Mouse (Mus musculus): ENCODE results near the gene Pidd1. TPM values are rescaled to one million over a fixed set of nuclear protein-coding genes. Genes with fewer than 3 reads are reported as not detected.

Pidd1 gene
- polyA plus RNA-seq (2012; rRNA removed; ENCODE audit: low replicate concordance): 9.0 and 12.6 TPM in 2 replicates

DNA sequence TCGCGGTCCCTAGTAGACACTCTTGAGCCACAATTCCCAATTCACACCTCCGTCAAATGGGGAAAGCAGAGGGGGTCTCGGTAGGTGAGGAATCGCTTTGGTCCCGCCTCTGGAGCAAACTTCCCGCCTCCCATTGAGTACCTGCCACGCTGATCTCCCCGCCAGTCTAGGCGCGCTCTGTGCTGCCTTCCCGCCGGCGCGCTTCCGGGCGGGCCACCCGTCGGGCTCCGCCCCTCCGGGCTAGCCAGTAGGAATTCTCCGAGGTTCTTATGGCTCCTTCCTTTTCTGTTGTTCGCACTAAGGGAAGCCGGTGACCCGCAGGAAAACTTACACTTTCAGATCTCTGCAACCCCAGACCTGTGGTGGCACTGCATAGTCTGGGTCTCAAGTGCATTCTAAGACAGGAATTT is at the start of gene Pidd1:
TSS of gene Pidd1 (minus strand) at position 198 of the 410 bp plus-strand sequence.

DNA sequence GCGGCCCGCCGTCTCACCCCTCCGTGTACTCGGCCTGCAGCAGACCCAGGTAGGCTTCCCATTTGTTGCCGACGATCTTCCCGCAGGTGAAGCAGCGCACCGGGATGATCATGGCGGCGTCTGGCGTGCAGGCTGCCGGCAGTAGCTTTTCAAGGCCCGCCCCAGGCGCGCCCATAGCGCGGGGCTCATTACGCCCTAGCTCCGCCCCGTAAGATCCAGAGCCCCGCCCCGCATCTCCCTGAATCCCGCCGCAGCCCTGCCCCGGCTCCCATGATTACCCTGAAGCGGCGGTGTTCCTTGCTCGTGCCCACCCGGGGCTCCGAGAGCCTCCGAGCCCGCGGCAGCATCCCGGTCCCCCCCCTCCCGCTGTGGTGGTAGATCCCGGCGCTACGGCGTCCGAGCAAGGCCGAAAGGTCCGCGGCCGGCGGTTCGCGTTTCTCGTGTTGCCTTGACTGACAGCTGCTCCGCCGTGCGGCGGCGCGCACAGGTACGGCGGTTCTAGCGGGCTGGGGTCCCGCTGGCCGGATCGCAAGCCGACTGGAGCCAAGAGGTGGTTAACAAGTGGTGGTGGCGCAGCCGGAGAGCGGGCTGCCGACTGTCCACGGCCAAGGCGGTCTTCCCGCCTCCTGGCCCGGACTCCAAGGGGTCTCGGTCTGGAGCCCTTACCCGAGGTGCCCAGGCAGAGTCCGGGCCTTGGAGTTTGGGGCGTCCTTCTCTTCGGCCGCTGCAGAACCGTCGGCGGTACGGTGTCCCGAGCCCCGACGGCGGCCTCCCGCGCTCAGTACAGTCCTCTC is 31.4 kb upstream of the Pidd1 start, which contains the start of the genes Polr2l and Tspan4:
TSS of gene Polr2l (minus strand) at position 122 of the 794 bp plus-strand sequence.
TSS of gene Tspan4 (plus strand) at position 230 of the 794 bp plus-strand sequence.

DNA sequence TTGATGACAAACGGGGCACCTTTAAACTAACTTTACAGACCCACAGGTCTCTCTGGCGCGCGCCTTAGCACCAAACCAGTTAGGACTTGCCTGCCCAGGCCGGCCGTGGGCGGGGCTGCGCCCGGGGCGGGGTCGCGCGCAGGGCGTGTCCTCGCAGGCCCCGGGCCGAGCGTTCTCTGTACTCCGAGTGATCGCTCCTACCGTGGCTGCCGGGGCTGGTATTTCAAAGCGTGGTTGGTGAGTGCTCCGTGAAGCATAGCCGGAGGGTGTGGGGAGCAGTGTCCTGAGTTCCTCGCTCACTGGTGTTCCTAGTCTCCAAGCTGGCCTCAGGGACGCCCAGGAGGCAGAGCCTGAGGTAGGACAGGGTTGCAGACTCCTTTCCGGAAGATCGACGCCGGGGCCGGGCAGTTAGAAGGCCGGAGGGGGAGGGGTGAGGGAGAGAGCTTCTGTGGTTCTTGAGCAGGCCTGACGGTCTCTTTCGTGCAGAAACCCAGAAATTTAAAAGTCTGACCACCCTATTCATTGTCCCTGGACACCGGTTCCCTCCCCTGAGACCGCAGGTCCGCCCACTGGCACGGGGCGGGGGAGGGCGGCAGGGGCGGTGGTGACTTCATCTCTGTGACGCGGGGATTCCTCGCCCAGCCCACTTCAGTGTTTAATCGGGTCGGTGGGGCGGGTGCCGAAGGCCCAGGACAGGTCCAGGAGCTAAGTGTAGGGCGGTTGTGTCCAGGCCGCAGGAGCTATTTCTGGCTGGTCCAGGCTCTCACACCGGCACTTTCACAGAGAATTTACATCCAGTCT is 23.6 kb upstream of the Pidd1 start, which contains the start of gene Cd151:
TSS of gene Cd151 (plus strand) at position 163 of the 801 bp plus-strand sequence.

DNA sequence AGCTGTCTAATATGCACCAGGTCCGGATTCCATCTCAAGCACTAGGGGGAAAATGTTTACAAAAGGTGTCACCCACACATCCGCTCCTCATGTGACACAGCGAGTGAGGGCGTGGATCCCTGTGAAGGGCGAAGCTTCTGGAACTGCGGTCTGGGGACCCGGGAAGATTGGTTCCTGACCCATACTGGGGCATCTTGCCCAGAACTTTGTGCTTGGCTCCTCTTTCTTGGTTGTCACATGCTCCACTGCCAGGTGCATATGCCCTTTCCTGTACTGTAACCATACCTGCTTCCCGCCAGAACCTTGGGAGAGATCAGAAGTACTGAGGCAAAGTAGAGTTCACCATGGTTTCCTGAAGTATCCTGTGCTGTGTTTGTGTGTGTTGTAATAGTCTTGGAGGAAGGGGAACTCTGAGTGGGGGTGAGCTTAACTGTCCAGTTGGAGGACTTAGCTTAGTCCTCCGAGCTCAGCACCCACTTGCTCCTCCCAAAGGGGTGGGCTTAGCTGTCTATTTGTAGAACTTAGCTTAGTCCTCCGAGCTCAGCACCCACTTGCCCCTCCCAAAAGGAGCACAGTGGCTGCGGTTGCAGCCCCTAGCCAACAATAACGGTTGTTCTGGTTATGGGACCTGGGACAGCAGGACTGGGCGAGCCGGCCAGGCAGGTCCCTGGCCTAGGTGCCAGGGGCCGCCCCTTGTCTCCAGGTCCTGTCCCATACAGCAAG is 16.7 kb upstream of the Pidd1 start, which contains the start of gene Cracr2b:
TSS of gene Cracr2b (plus strand) at position 704 of the 723 bp plus-strand sequence.

DNA sequence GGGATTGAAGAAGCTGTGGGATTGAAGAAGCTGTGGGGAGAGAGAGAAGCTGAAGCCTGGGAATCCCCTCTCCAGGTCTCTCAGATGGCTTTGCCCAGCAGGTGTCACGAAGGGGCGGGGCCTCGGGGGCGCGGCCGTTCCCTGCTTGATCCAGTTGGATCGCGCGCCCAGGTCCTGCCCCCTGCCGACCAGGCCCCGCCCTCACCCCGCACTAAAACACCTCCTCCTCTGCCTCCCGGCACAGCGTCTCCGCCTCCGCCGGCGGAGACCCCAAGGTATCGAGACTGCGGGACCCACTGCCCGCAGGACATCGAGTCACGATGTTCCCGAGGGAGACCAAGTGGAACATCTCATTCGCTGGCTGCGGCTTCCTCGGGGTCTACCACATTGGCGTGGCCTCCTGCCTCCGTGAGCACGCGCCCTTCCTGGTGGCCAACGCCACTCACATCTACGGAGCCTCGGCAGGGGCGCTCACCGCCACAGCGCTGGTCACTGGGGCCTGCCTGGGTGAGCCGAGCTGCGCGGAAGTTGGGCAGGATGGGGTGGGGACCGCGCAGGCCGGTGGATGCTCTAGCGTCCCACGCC is 11.2 kb upstream of the Pidd1 start, which contains the start of gene Pnpla2:
TSS of gene Pnpla2 (plus strand) at position 232 of the 585 bp plus-strand sequence.

DNA sequence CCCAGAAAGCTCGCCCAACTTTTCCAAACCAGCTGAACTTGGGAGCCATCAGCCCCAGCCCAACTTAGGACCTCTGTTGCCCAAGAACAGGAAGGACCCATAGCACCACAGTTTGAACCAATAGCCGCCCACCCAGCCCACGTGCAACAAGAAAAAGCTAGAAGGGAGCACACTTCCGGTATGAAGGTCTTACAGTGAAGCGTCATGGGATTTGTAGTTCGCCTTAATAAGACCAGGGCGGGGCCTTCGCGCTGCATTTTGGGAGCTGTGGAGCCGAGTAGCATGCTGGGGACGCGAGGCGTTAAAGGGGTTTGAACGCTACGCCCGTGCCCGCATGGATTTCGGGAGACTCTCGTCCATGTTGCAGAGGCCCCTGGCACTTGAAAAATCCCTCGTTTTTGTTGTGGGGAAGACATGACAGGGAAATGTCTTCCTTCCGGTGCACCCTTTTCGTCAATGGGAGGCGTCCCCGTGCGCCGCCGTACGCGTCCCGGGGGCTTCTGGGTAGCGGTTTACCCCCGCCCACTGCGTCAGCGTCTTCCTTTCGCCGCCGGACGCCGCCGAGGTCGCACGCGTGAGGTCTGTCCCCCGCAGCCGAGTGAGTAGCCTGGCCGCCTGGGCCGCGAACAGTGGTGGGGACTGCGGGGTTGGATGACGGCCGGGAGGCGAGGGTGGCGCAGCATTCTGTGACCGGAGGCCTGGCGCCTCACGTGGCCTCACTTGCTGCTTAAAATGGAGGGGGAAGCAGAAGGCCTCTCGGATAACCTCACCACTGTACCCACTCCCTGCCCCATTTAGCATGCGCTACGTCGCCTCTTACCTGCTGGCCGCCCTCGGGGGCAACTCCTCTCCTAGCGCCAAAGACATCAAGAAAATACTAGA is 3.5 kb upstream of the Pidd1 start, which contains the start of gene Rplp2:
TSS of gene Rplp2 (plus strand) at position 261 of the 882 bp plus-strand sequence.

DNA sequence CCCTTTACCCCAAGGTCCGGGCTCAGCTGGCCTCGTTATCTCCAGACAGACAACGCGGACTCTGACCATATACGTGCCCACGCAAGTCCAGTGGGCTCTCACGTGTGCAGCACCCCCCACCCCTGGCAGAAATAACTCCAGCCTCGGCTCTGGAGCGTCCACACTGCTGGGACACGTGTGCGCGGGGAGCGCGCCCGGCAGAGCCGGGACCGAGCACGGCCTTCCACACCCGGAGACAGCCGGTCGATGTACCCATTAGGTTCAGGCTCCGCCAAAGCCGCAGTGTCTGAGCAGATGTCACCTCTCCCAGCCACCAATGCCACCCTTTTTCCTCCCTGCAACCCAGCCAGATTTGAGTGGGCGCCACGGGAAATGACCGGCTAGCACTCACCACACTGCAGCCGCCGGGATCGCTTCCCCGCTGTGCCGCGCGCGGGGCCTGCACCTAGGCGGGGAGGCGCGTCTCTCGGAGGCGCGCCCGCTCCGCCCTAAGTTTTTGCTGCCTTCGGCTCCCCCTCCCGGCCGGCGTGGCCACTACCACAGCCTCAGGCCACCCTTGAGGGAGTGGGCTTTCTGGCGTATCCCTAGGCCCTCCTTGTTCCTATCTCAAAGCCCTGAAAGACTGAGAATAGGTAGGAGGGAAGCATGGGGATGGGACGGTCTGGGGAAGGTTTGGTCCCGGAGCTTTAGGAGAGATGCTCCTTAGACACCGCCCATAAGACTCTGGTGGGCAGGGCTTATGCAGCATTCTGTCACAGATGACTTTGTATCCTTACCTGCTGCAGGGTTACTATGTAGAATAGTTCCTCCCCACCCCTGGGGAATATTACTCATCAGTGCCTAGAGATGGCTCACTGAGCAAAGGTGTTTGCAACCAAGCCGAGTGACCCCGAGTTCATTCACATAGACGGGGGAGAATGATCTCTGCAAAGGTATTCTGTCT is 6.4 kb downstream of the Pidd1 start, which contains the start of gene Slc25a22:
TSS of gene Slc25a22 (minus strand) at position 715 of the 943 bp plus-strand sequence.

DNA sequence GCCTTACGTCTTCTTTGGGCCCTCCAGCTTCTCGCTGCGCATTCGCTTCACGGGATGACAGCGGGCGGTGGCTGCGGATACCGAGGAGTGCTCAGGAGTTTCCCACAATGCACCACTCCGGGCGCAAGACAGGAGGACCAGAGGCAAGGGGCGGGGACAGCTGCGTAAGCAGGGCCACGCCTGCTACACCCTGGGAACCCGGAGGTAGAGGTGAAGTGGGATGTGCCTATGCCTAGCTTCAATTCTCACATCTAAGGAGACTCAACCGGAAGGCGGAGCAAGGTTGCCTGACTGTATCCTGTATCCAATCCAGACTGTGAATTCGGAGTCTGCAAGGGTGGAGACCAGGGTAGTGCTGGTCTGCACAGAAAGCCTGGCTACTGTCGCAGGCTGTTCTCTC is 14.5 kb downstream of the Pidd1 start, which contains the start of gene Cend1:
TSS of gene Cend1 (minus strand) at position 182 of the 400 bp plus-strand sequence.

DNA sequence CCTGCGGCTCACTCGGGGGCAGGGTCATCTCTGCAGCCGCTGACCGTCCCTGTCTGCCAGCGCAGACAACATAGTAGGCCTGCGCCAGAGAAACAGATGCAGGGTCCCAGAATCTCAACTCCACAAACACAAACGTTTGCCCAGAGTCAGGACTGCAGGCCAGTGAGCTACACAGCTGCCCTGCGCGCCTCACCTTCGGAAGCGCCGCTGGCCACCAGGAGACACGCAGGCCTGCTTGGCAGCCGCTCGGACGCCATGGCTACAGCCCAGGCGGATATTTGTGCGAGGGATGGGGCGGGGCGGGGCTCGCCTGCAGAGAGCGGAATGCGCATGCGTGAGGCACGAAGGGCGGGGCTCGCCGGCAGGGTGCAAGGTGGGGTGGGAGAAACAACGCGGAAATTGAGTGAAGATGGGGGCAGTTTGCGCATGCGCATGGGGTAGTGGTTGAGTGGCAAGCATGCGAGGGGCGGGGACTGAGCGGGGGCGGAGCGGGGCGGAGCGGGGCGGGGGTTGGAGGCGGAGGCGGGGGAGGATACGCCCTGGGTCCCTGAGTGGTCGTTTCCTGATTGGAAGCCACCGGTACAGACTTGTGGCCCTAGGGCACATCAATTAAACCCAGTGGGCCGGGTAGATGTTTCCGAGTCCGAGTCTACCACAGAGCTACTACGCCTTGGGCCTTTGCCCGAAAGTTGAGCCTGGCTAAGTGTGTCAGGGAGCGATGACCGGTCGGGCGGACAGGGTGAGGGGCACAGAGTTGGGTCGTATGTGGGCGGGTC is 29.8 kb downstream of the Pidd1 start, which contains the start of gene Gatd1:
TSS of gene Gatd1 (minus strand) at position 328 of the 776 bp plus-strand sequence.

DNA sequence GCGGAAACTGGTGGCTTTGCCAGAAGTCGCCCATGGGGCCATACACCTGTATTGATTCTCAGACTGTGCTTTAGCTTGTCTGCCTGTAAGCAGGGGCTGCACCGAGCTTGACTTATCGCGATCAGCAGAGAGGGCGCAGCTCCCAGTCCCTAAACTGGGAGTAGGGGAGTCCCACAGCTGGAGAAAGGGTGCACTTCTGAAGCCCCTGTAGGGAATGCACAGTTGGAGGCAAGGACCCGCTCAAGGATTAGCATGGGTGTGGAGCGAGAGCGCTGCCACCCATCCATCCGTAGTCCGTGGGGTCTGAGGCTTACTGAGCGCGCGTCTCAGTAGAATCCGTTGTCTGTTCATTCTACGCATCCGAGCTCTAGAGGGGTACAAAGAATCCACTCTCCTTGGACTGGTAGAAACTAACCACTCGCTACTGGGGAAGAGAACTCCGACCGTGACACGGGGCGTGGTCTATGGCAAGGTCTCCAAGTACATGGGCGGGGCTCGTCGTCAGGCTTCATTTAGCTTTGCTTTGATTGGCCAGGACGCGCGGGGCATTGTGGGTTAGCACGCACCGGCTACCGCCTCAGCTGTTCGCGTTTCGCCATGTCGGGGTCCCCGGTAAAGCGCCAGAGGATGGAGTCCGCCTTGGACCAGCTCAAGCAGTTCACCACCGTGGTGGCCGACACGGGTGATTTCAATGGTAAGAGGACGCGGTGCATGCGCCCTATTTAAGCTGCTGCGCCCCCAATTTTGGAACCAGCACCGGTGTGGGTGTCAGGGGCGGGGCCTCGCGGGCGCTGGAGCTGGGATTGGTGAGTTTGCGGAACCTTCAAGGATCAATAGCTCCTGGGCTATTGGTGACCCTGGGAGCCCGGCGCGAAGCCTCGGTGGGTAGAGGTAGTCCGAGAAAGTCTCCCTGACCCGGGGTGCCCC is 51.9 kb downstream of the Pidd1 start, which contains the start of gene Taldo1:
TSS of gene Taldo1 (plus strand) at position 575 of the 927 bp plus-strand sequence.

Other genes starting within 250 kb of the Pidd1 start
- gene Lrrc56, start 249.9 kb downstream of the Pidd1 start, polyA plus RNA-seq (2012; rRNA removed; ENCODE audit: low replicate concordance): 6.5 and 9.6 TPM in 2 replicates
- 9.3 and 10.1 TPM in 2 replicates for gene Lmntd2, start 229.9 kb downstream of the Pidd1 start, polyA plus RNA-seq (2012; rRNA removed; ENCODE audit: low replicate concordance)
- 141 and 227 TPM in 2 replicates for gene Rassf7, start 228.2 kb downstream of the Pidd1 start, polyA plus RNA-seq (2012; rRNA removed; ENCODE audit: low replicate concordance)
- 28.2 and 33.6 TPM in 2 replicates for gene Phrf1, start 215.2 kb downstream of the Pidd1 start, polyA plus RNA-seq (2012; rRNA removed; ENCODE audit: low replicate concordance)
- gene Irf7, start 177.5 kb downstream of the Pidd1 start, polyA plus RNA-seq (2012; rRNA removed; ENCODE audit: low replicate concordance): 130 and 684 TPM in 2 replicates
- gene Cdhr5, start 167.2 kb downstream of the Pidd1 start, polyA plus RNA-seq (2012; rRNA removed; ENCODE audit: low replicate concordance): 584 and 1,633 TPM in 2 replicates
- 313 and 900 TPM in 2 replicates for gene Sct, start 164.9 kb downstream of the Pidd1 start, polyA plus RNA-seq (2012; rRNA removed; ENCODE audit: low replicate concordance)
- gene Drd4, start 152.0 kb downstream of the Pidd1 start, polyA plus RNA-seq (2012; rRNA removed; ENCODE audit: low replicate concordance): 0.08 and 0.33 TPM in 2 replicates
- gene Deaf1, start 116.3 kb downstream of the Pidd1 start, polyA plus RNA-seq (2012; rRNA removed; ENCODE audit: low replicate concordance): 25.6 and 42.3 TPM in 2 replicates
- 17.7 and 21.9 TPM in 2 replicates for gene Tmem80, start 116.3 kb downstream of the Pidd1 start, polyA plus RNA-seq (2012; rRNA removed; ENCODE audit: low replicate concordance)
- gene Eps8l2, start 105.1 kb downstream of the Pidd1 start, polyA plus RNA-seq (2012; rRNA removed; ENCODE audit: low replicate concordance): 289 and 479 TPM in 2 replicates
- 174 and 342 TPM in 2 replicates for gene Taldo1, start 51.8 kb downstream of the Pidd1 start, polyA plus RNA-seq (2012; rRNA removed; ENCODE audit: low replicate concordance)
- gene Gatd1, start 29.9 kb downstream of the Pidd1 start, polyA plus RNA-seq (2012; rRNA removed; ENCODE audit: low replicate concordance): 22.6 and 44.4 TPM in 2 replicates
- gene Cend1, start 14.5 kb downstream of the Pidd1 start, polyA plus RNA-seq (2012; rRNA removed; ENCODE audit: low replicate concordance): 1.1 TPM in 2 replicates
- 93.2 and 420 TPM in 2 replicates for gene Slc25a22, start 6.1 kb downstream of the Pidd1 start, polyA plus RNA-seq (2012; rRNA removed; ENCODE audit: low replicate concordance)
- 246 and 380 TPM in 2 replicates for gene Rplp2, start 3.3 kb upstream of the Pidd1 start, polyA plus RNA-seq (2012; rRNA removed; ENCODE audit: low replicate concordance)
- 208 and 377 TPM in 2 replicates for gene Pnpla2, start 11.2 kb upstream of the Pidd1 start, polyA plus RNA-seq (2012; rRNA removed; ENCODE audit: low replicate concordance)
- gene Cracr2b, start 17.1 kb upstream of the Pidd1 start, polyA plus RNA-seq (2012; rRNA removed; ENCODE audit: low replicate concordance): 47.9 and 73.5 TPM in 2 replicates
- 213 and 344 TPM in 2 replicates for gene Cd151, start 23.4 kb upstream of the Pidd1 start, polyA plus RNA-seq (2012; rRNA removed; ENCODE audit: low replicate concordance)
- gene Polr2l, start 31.1 kb upstream of the Pidd1 start, polyA plus RNA-seq (2012; rRNA removed; ENCODE audit: low replicate concordance): 19.2 and 22.7 TPM in 2 replicates
- gene Tspan4, start 31.2 kb upstream of the Pidd1 start, polyA plus RNA-seq (2012; rRNA removed; ENCODE audit: low replicate concordance): 22.4 and 25.5 TPM in 2 replicates
- gene Chid1, start 95.8 kb upstream of the Pidd1 start, polyA plus RNA-seq (2012; rRNA removed; ENCODE audit: low replicate concordance): 38.8 and 40.9 TPM in 2 replicates
- gene Ap2a2, start 118.1 kb upstream of the Pidd1 start, polyA plus RNA-seq (2012; rRNA removed; ENCODE audit: low replicate concordance): 57.1 and 96.3 TPM in 2 replicates
- gene Muc6, start 211.3 kb upstream of the Pidd1 start, polyA plus RNA-seq (2012; rRNA removed; ENCODE audit: low replicate concordance): 2.0 and 1,221 TPM in 2 replicates
- gene Muc2, start 246.3 kb upstream of the Pidd1 start, polyA plus RNA-seq (2012; rRNA removed; ENCODE audit: low replicate concordance): 504 and 1,367 TPM in 2 replicates